In genomic region chr3:121560115-121560865, GRCm38 (mm10) we compare ENCODE assay signal across 24 mouse cellular contexts. TPM values are rescaled to one million over a fixed set of nuclear protein-coding genes. Genes with fewer than 3 reads are reported as not detected.
DNase-seq lines count a peak whose midpoint lies in the region; ATAC-seq and TF ChIP-seq lines count a peak whose summit lies in the region.
"Had no signal": no experiment of that assay in that cellular context is flagged by ENCODE, and none has a peak within 500 bp of the region (broad histone marks: within the 10 kb centered on the region; RNA-seq: fewer than 3 reads in every experiment).

No protein-coding gene starts in this region.

- ATAC-seq in lung, embryonic 14.5 days (ENCODE audit: insufficient read depth): peak; percentile 38; the same call in 1 of the 2 replicates
- no peak for ATAC-seq in kidney, embryonic 16.5 days (ENCODE audit: low FRiP score, low TSS enrichment)
- ATAC-seq: forebrain, embryonic 14.5 days; hindbrain, postnatal 0 days; liver, postnatal 0 days had no signal

- no peak for TF ChIP-seq POLR2A in ES-Bruce4 (IDR thresholded peaks at IDR 0.05; ENCODE audit: insufficient read depth, low read length)

- no peaks in the 10 kb centered on the region for H3K27me3 ChIP-seq in ES-Bruce4 (ENCODE audit: control insufficient read depth, insufficient read depth, low read length, poor library complexity, severe bottlenecking)
- no peaks in the 10 kb centered on the region for H3K27me3 ChIP-seq in lung, embryonic 14.5 days (ENCODE audit: insufficient read depth, low read length)
- H3K27me3 ChIP-seq in kidney, embryonic 16.5 days (ENCODE audit: insufficient read depth, low read length): no peaks in the 10 kb centered on the region
- H3K27me3 ChIP-seq: CH12.LX; heart, embryonic 15.5 days had no signal

- 56% methylated on average over 14 of the region's 14 CpGs for WGBS in lung, embryonic 14.5 days
- 64% methylated on average over 14 of the region's 14 CpGs for WGBS in kidney, embryonic 16.5 days

- peak; percentile 53 for DNase-seq in ZHBTc4 (ENCODE audit: low read depth, low spot score)
- DNase-seq in lung, embryonic 14.5 days: no peak
- peak; percentile 73 for DNase-seq in lung, postnatal 36 days
- DNase-seq in thymus, postnatal 0 days (ENCODE audit: low spot score): no peak
- no peak for DNase-seq in urinary bladder, postnatal 36 days (ENCODE audit: low spot score in 2 of 2)
- no peak for DNase-seq in right cerebral cortex, adult 2 months (ENCODE audit: low spot score in 2 of 2)
- DNase-seq: adrenal gland, postnatal 25 days; cerebellum, adult 11-12 months; cerebellum, postnatal 14 days; gastrocnemius, postnatal 25 days; kidney, adult 2 months; kidney, postnatal 25 days; liver, postnatal 0 days; right cerebral cortex, postnatal 4 days; thymus, adult 2 months had no signal

- no peak overlapping the region for H3K4me2 ChIP-seq in lung, embryonic 14.5 days
- H3K4me2 ChIP-seq in kidney, embryonic 16.5 days (replicated peaks; ENCODE audit: low read depth, low read length): no peak overlapping the region
- H3K4me2 ChIP-seq: heart, embryonic 15.5 days had no signal

- TF ChIP-seq EP300 in ES-Bruce4 (IDR thresholded peaks at IDR 0.05; ENCODE audit: insufficient read depth, low read depth, low read length): no peak

- H3K9ac ChIP-seq in ES-Bruce4 (ENCODE audit: low read depth, poor library complexity, severe bottlenecking): no peak overlapping the region
- H3K9ac ChIP-seq in lung, embryonic 14.5 days: no peak overlapping the region
- no peak overlapping the region for H3K9ac ChIP-seq in kidney, embryonic 16.5 days (replicated peaks; ENCODE audit: low read length)
- H3K9ac ChIP-seq: heart, embryonic 15.5 days; liver, postnatal 0 days had no signal

- peaks cover 7% of the 10 kb centered on the region for H3K4me1 ChIP-seq in ES-Bruce4 (ENCODE audit: control insufficient read depth, insufficient read depth, low read length)
- peaks cover 6% of the 10 kb centered on the region; the same call in 1 of the 2 replicates for H3K4me1 ChIP-seq in lung, embryonic 14.5 days (ENCODE audit: insufficient read depth)
- H3K4me1 ChIP-seq in kidney, embryonic 16.5 days (ENCODE audit: insufficient read depth, low read length): no peaks in the 10 kb centered on the region
- H3K4me1 ChIP-seq: limb, embryonic 10.5 days had no signal

- H3K27ac ChIP-seq in ES-Bruce4 (ENCODE audit: insufficient read depth, low read length): peak overlapping the region; percentile 90
- H3K27ac ChIP-seq in lung, embryonic 14.5 days (ENCODE audit: low read depth): peak overlapping the region; percentile 62
- H3K27ac ChIP-seq in kidney, embryonic 16.5 days (ENCODE audit: low read length): no peak overlapping the region
- H3K27ac ChIP-seq: heart, embryonic 15.5 days; hindbrain, postnatal 0 days; left cerebral cortex, adult 2 months; limb, embryonic 10.5 days; midbrain, embryonic 10.5 days had no signal

- H3K36me3 ChIP-seq in ES-Bruce4 (ENCODE audit: control insufficient read depth, insufficient read depth, low read length, poor library complexity, severe bottlenecking): no peaks in the 10 kb centered on the region
- no peaks in the 10 kb centered on the region for H3K36me3 ChIP-seq in lung, embryonic 14.5 days (ENCODE audit: insufficient read depth)
- no peaks in the 10 kb centered on the region for H3K36me3 ChIP-seq in kidney, embryonic 16.5 days (ENCODE audit: insufficient read depth, low read length)
- H3K36me3 ChIP-seq: heart, embryonic 15.5 days; limb, embryonic 10.5 days; midbrain, embryonic 10.5 days had no signal

- no peak overlapping the region for H3K4me3 ChIP-seq in ES-Bruce4 (ENCODE audit: low read depth, low read length)
- no peak overlapping the region for H3K4me3 ChIP-seq in lung, embryonic 14.5 days (ENCODE audit: low read depth, low read length)
- no peak overlapping the region for H3K4me3 ChIP-seq in kidney, embryonic 16.5 days (ENCODE audit: low read length)
- H3K4me3 ChIP-seq: heart, embryonic 15.5 days; left cerebral cortex, adult 2 months; limb, embryonic 10.5 days; midbrain, embryonic 10.5 days had no signal

- H3K9me3 ChIP-seq in ES-Bruce4 (replicated peaks; ENCODE audit: control insufficient read depth, insufficient read depth, low read length, poor library complexity, severe bottlenecking): no peaks in the 10 kb centered on the region
- H3K9me3 ChIP-seq in lung, embryonic 14.5 days (ENCODE audit: low read depth, low read length): no peaks in the 10 kb centered on the region
- H3K9me3 ChIP-seq in kidney, embryonic 16.5 days (ENCODE audit: low read length): no peaks in the 10 kb centered on the region
- H3K9me3 ChIP-seq: heart, embryonic 15.5 days; limb, embryonic 10.5 days; midbrain, embryonic 10.5 days had no signal

- TF ChIP-seq CTCF in ES-Bruce4 (IDR thresholded peaks at IDR 0.05; ENCODE audit: low read depth, low read length): no peak
- TF ChIP-seq CTCF in lung, embryonic 14.5 days (IDR thresholded peaks at IDR 0.05; ENCODE audit: low read depth): no peak

RNA-seq across cellular contexts. Expression of gene Slc44a3, which starts 28.1 kb away (rescaled TPM):
- 5.0 and 5.1 TPM in 2 replicates for polyA plus RNA-seq in ES-Bruce4 (2011; ENCODE audit: insufficient read depth, insufficient read length, low read depth, missing spikeins)
- 12.0 and 12.2 TPM in 2 replicates for polyA plus RNA-seq in lung, embryonic 14.5 days (2014; fragmentation: Nextera tagmentation; extraction: Ambion mirVana)
- polyA plus RNA-seq in thymus, postnatal 0 days (2015; fragmentation: Nextera tagmentation; extraction: Ambion mirVana): 0.68 and 1.2 TPM in 2 replicates
- polyA plus RNA-seq in kidney, embryonic 16.5 days (2015; fragmentation: Nextera tagmentation; extraction: Ambion mirVana): 13.2 and 13.5 TPM in 2 replicates

Comparison
In these comparisons a context has a peak if more than half of its experiments do, and no peak if none do; other contexts are left out.
1. DNase-seq: peak in ZHBTc4 (single experiment) and lung, postnatal 36 days (single experiment); none in lung, embryonic 14.5 days (single experiment), thymus, postnatal 0 days (single experiment), urinary bladder, postnatal 36 days (0 of 2) and right cerebral cortex, adult 2 months (0 of 2).